Mouse (Mus musculus) MEL (cell line): Measurements from ENCODE around the gene Mkln1. TPM values are rescaled to one million over a fixed set of nuclear protein-coding genes. Genes with fewer than 3 reads are reported as not detected.

ENCODE experiments used
- DNase-seq: peaks from one replicate; pipeline ENCODE4 v3.0.0; 2011; ENCODE audit warnings: low read depth, low spot score
- H3K27ac ChIP-seq: 2 replicates; pipeline ENCODE4 v1.5.1; 2012; ENCODE audit warnings: low read depth, mild to moderate bottlenecking, control low read depth, low read length, moderate library complexity; ENCODE audit not compliant: control insufficient read depth
- H3K27me3 ChIP-seq, 2 experiments: fragments of 150-350 bp in 1 of 2; sonication (generic) in 1 of 2; 2 replicates each; pipeline ENCODE4 v1.6.1; 2012; ENCODE audit warnings: low read length in 2 of 2, mild to moderate bottlenecking in 2 of 2, improper control_type of control experiment in 1 of 2, moderate library complexity in 1 of 2; ENCODE audit not compliant: insufficient read depth in 2 of 2, control insufficient read depth in 1 of 2
- H3K36me3 ChIP-seq, 2 experiments: 2 replicates each; pipeline ENCODE4 v1.6.1; 2012 to 2014; ENCODE audit warnings: low read length in 2 of 2, improper control_type of control experiment in 1 of 2, inconsistent platforms in 1 of 2, mild to moderate bottlenecking in 1 of 2; ENCODE audit not compliant: insufficient read depth in 2 of 2, control insufficient read depth in 1 of 2
- H3K4me1 ChIP-seq, 2 experiments: fragments of 150-350 bp in 1 of 2; sonication (generic) in 1 of 2; 2 replicates each; pipeline ENCODE4 v1.6.1; 2012; ENCODE audit warnings: low read length in 2 of 2, improper control_type of control experiment in 1 of 2, mild to moderate bottlenecking in 1 of 2; ENCODE audit not compliant: insufficient read depth in 2 of 2, control insufficient read depth in 1 of 2
- H3K4me3 ChIP-seq, 2 experiments: fragments of 150-350 bp in 1 of 2; sonication (generic) in 1 of 2; 2 replicates each; pipeline ENCODE4 v1.5.1; 2012; ENCODE audit warnings: low read depth in 2 of 2, low read length in 2 of 2, mild to moderate bottlenecking in 2 of 2, moderate library complexity in 2 of 2, control low read depth in 1 of 2, improper control_type of control experiment in 1 of 2; ENCODE audit not compliant: control insufficient read depth in 1 of 2, insufficient read depth in 1 of 2
- H3K79me2 ChIP-seq: 2 replicates; pipeline ENCODE4 v1.6.1; 2012; ENCODE audit warnings: mild to moderate bottlenecking, low read length, moderate library complexity; ENCODE audit not compliant: control insufficient read depth, poor library complexity, insufficient read depth
- H3K9ac ChIP-seq: 2 replicates; pipeline ENCODE4 v1.6.1; 2012; ENCODE audit warnings: low read depth, mild to moderate bottlenecking, control low read depth, low read length, moderate library complexity; ENCODE audit not compliant: control insufficient read depth, poor library complexity, severe bottlenecking
- H3K9me3 ChIP-seq: fragments of 150-350 bp; sonication (generic); replicated peaks from 2 replicates; pipeline ENCODE4 v1.6.1; 2012; ENCODE audit warnings: mild to moderate bottlenecking, low read length, improper control_type of control experiment, moderate library complexity; ENCODE audit not compliant: insufficient read depth
- BHLHE40 ChIP-seq: IDR thresholded peaks from 2 replicates; pipeline ENCODE4 v1.6.1; 2012; ENCODE audit warnings: low read depth, mild to moderate bottlenecking, inconsistent platforms, low read length, improper control_type of control experiment, borderline replicate concordance
- CTCF ChIP-seq, 3 experiments: IDR thresholded peaks in 2 of 3; conservative IDR thresholded peaks in 1 of 3; 2 replicates each; pipeline ENCODE4 v1.5.1; 2011 to 2012; ENCODE audit warnings: low read length in 3 of 3, low read depth in 2 of 3, mild to moderate bottlenecking in 2 of 3, improper control_type of control experiment in 1 of 3, inconsistent platforms in 1 of 3, mixed read lengths in 1 of 3, moderate library complexity in 1 of 3; ENCODE audit not compliant: control insufficient read depth in 1 of 3, insufficient read depth in 1 of 3, poor library complexity in 1 of 3, severe bottlenecking in 1 of 3
- ELF1 ChIP-seq: IDR thresholded peaks from 2 replicates; pipeline ENCODE4 v1.6.1; 2014; ENCODE audit warnings: low read depth, mild to moderate bottlenecking, inconsistent platforms, low read length, improper control_type of control experiment, moderate library complexity
- ETS1 ChIP-seq: IDR thresholded peaks from 2 replicates; pipeline ENCODE4 v1.6.1; 2012; ENCODE audit warnings: low read depth, mild to moderate bottlenecking, inconsistent platforms, low read length, improper control_type of control experiment, moderate library complexity
- HCFC1 ChIP-seq: IDR thresholded peaks from 2 replicates; pipeline ENCODE4 v1.6.1; 2012; ENCODE audit warnings: low read depth, mild to moderate bottlenecking, inconsistent platforms, low read length, improper control_type of control experiment, moderate library complexity
- JUND ChIP-seq: IDR thresholded peaks from 2 replicates; pipeline ENCODE4 v1.6.1; 2011; ENCODE audit warnings: low read depth, mild to moderate bottlenecking, improper control_type of control experiment, low read length
- KAT2A ChIP-seq: conservative IDR thresholded peaks from 2 replicates; pipeline ENCODE4 v1.6.1; 2012; ENCODE audit warnings: low read depth, low read length, improper control_type of control experiment, inconsistent platforms
- MAFK ChIP-seq: IDR thresholded peaks from 2 replicates; pipeline ENCODE4 v1.6.1; 2011; ENCODE audit warnings: low read depth, mild to moderate bottlenecking, low read length, improper control_type of control experiment, borderline replicate concordance
- MAX ChIP-seq: IDR thresholded peaks from 2 replicates; pipeline ENCODE4 v1.6.1; 2011; ENCODE audit warnings: low read length, improper control_type of control experiment
- MAZ ChIP-seq: IDR thresholded peaks from 2 replicates; pipeline ENCODE4 v1.6.1; 2012; ENCODE audit warnings: low read depth, mild to moderate bottlenecking, inconsistent platforms, low read length, improper control_type of control experiment
- MYC ChIP-seq: IDR thresholded peaks from 2 replicates; pipeline ENCODE4 v1.6.1; 2011; ENCODE audit warnings: low read depth, mild to moderate bottlenecking, low read length, improper control_type of control experiment, moderate library complexity
- NELFE ChIP-seq: IDR thresholded peaks from 2 replicates; pipeline ENCODE4 v1.6.1; 2011; ENCODE audit warnings: low read depth, low read length, improper control_type of control experiment
- POLR2A ChIP-seq, 2 experiments: IDR thresholded peaks; 2 replicates each; pipeline ENCODE4 v1.6.1; 2011 to 2012; ENCODE audit warnings: low read length in 2 of 2, mild to moderate bottlenecking in 2 of 2, control low read depth in 1 of 2, improper control_type of control experiment in 1 of 2, low read depth in 1 of 2, moderate library complexity in 1 of 2; ENCODE audit not compliant: control insufficient read depth in 1 of 2, insufficient read depth in 1 of 2, poor library complexity in 1 of 2
- POLR2AphosphoS2 ChIP-seq: IDR thresholded peaks from 2 replicates; pipeline ENCODE4 v1.6.1; 2011; ENCODE audit warnings: low read length, improper control_type of control experiment
- RCOR1 ChIP-seq: IDR thresholded peaks from 2 replicates; pipeline ENCODE4 v1.6.1; 2012; ENCODE audit warnings: low read depth, mild to moderate bottlenecking, inconsistent platforms, low read length, improper control_type of control experiment
- SMC3 ChIP-seq: IDR thresholded peaks from 2 replicates; pipeline ENCODE4 v1.6.1; 2011; ENCODE audit warnings: low read depth, low read length, improper control_type of control experiment
- TBP ChIP-seq: IDR thresholded peaks from 2 replicates; pipeline ENCODE4 v1.8.0; 2011; ENCODE audit warnings: low read depth, low read length, improper control_type of control experiment
- USF2 ChIP-seq, 2 experiments: IDR thresholded peaks; 2 replicates each; pipeline ENCODE4 v1.6.1; 2011 to 2012; ENCODE audit warnings: improper control_type of control experiment in 2 of 2, low read length in 2 of 2, borderline replicate concordance in 1 of 2, inconsistent platforms in 1 of 2, low read depth in 1 of 2, mild to moderate bottlenecking in 1 of 2; ENCODE audit not compliant: insufficient read depth in 1 of 2
- ZC3H11A ChIP-seq: IDR thresholded peaks from 2 replicates; pipeline ENCODE4 v1.6.1; 2012; ENCODE audit warnings: low read depth, mild to moderate bottlenecking, inconsistent platforms, low read length, improper control_type of control experiment
- ZMIZ1 ChIP-seq: IDR thresholded peaks from 2 replicates; pipeline ENCODE4 v1.6.1; 2012; ENCODE audit warnings: low read depth, mild to moderate bottlenecking, inconsistent platforms, low read length, improper control_type of control experiment, moderate library complexity
- polyA plus RNA-seq, 2 experiments: library from polyadenylated mRNA; stranded (reverse) in 1 of 2; unstranded in 1 of 2; fragments of >175 nt in 1 of 2; fragments of >200 nt in 1 of 2; gene quantifications; 2 replicates each; pipeline versions ENCODE4 v1.2.1 to v1.2.4; 2012; ENCODE audit warnings: low replicate concordance in 2 of 2, low read depth in 1 of 2; ENCODE audit not compliant: insufficient read length in 2 of 2, insufficient read depth in 1 of 2, missing spikeins in 1 of 2
- total RNA-seq: library from RNA; depleted of rRNA; stranded (reverse); fragments of 300-350 nt; gene quantifications from 2 replicates; pipeline ENCODE4 v1.2.3, GENCODE M21; 2012

Gene Mkln1
- total and polyA plus RNA-seq, 3 experiments, result 115 to 187 (median 135) TPM

GRCm38 (mm10) chr6:31489950-31490349 lies 91.4 kb downstream of the Mkln1 start:
- Histone ChIP-seq H3K9ac (no peak overlapping the region), H3K4me1 (no peaks in the 10 kb centered on the region)
- TF ChIP-seq HCFC1, result no peak
- TF ChIP-seq USF2 (IDR thresholded peaks at IDR 0.05; ENCODE audit: borderline replicate concordance in 1 of 2, insufficient read depth in 1 of 2, low read depth in 1 of 2, low read length in 2 of 2), result no peak
- no peak for TF ChIP-seq NELFE
- no peak for TF ChIP-seq BHLHE40
- TF ChIP-seq KAT2A, result no peak
- no peak for TF ChIP-seq SMC3
- TF ChIP-seq MYC, result no peak
- TF ChIP-seq CTCF (IDR thresholded peaks at IDR 0.05 in 2 of 3, conservative IDR thresholded peaks at IDR 0.05 in 1 of 3; ENCODE audit: control insufficient read depth in 1 of 3, insufficient read depth in 1 of 3, low read depth in 2 of 3, low read length in 3 of 3, poor library complexity in 1 of 3, severe bottlenecking in 1 of 3), result no peak
- TF ChIP-seq RCOR1, result no peak
- TF ChIP-seq MAZ, result no peak
- TF ChIP-seq ZC3H11A, result no peak
- TF ChIP-seq, all 39 proteins: peak for 0
- Histone ChIP-seq H3K36me3 (peaks cover 0 to 8% of the 10 kb centered on the region in 2 experiments; a peak in 2 of 4 replicates), H3K27ac (no peak overlapping the region), H3K79me2 (no peaks in the 10 kb centered on the region), H3K27me3 (no peaks in the 10 kb centered on the region), H3K9me3 (no peaks in the 10 kb centered on the region), H3K4me3 (no peak overlapping the region)
- DNase-seq, result no peak

- H3K36me3 ChIP-seq, result peaks cover 0 to 31% of the 10 kb centered on the region in 2 experiments; a peak in 2 of 4 replicates
- no peaks in the 10 kb centered on the region for H3K4me1 ChIP-seq
- no peak overlapping the region for H3K27ac ChIP-seq
- H3K4me3 ChIP-seq, result no peak overlapping the region
- no peak for DNase-seq
- H3K79me2 ChIP-seq, result no peaks in the 10 kb centered on the region
- TF ChIP-seq MAX (no peak), MAZ (no peak), CTCF (IDR thresholded peaks at IDR 0.05 in 2 of 3, conservative IDR thresholded peaks at IDR 0.05 in 1 of 3; ENCODE audit: control insufficient read depth in 1 of 3, insufficient read depth in 1 of 3, low read depth in 2 of 3, low read length in 3 of 3, poor library complexity in 1 of 3, severe bottlenecking in 1 of 3) (no peak), TBP (no peak), POLR2A (IDR thresholded peaks at IDR 0.05; ENCODE audit: control insufficient read depth in 1 of 2, insufficient read depth in 1 of 2, low read depth in 1 of 2, low read length in 2 of 2, poor library complexity in 1 of 2) (no peak), ETS1 (no peak), MYC (no peak), ELF1 (no peak), HCFC1 (no peak), JUND (no peak), MAFK (no peak), POLR2AphosphoS2 (no peak), ZMIZ1 (no peak)
- H3K27me3 ChIP-seq, result no peaks in the 10 kb centered on the region
- H3K9me3 ChIP-seq, result no peaks in the 10 kb centered on the region
- no peak overlapping the region for H3K9ac ChIP-seq
Observed at GRCm38 (mm10) chr6:31495122-31495731, 96.7 kb downstream of the Mkln1 start.
